Mouse (Mus musculus) bone marrow macrophage, adult 2 months (primary cell): ENCODE measurements around the gene Zfp473. TPM values are rescaled to one million over a fixed set of nuclear protein-coding genes. Genes with fewer than 3 reads are reported as not detected.

ENCODE experiments used
- H3K27ac ChIP-seq: 2 replicates; pipeline ENCODE4 v1.5.1; 2012; ENCODE audit warnings: low read depth, low read length; ENCODE audit not compliant: insufficient read depth
- H3K4me1 ChIP-seq: 2 replicates; pipeline ENCODE4 v1.6.1; 2012; ENCODE audit warnings: low read length; ENCODE audit not compliant: control insufficient read depth, insufficient read depth
- H3K4me3 ChIP-seq: 2 replicates; pipeline ENCODE4 v1.5.1; 2012; ENCODE audit warnings: mild to moderate bottlenecking, low read length, moderate library complexity; ENCODE audit not compliant: insufficient read depth
- CTCF ChIP-seq: IDR thresholded peaks from 2 replicates; pipeline ENCODE4 v1.5.1; 2012; ENCODE audit warnings: low read depth, mild to moderate bottlenecking, low read length, moderate library complexity
- POLR2A ChIP-seq: IDR thresholded peaks from 2 replicates; pipeline ENCODE4 v1.6.1; 2012; ENCODE audit warnings: mild to moderate bottlenecking, low read depth, low read length, borderline replicate concordance
- polyA plus RNA-seq: library from polyadenylated mRNA; stranded (reverse); fragments of >200 nt; gene quantifications from 2 replicates; pipeline ENCODE4 v1.2.4, GENCODE M21; 2012; ENCODE audit not compliant: missing spikeins, insufficient read depth, insufficient read length

The Zfp473 gene
- polyA plus RNA-seq, 1 experiment = 0.71 TPM

- TF ChIP-seq CTCF = no peak
- no peak for TF ChIP-seq POLR2A
- Histone ChIP-seq H3K4me1 (peaks cover 39% of the 10 kb centered on the region), H3K27ac (no peak overlapping the region), H3K4me3 (no peak overlapping the region)
Measured at GRCm38 (mm10) chr7:44757164-44757563, 6.3 kb upstream of the Zfp473 start.

- TF ChIP-seq CTCF (no peak), POLR2A (no peak)
- Histone ChIP-seq H3K4me3 (peak within 1 kb of the TSS; percentile 58), H3K4me1 (peaks cover 26% of the 10 kb centered on the region), H3K27ac (peak within 1 kb of the TSS; percentile 84)
Measured at GRCm38 (mm10) chr7:44748101-44749044, 2.5 kb downstream of the Zfp473 start, which contains the start of gene Vrk3. Gene Vrk3, plus strand, starts transcription at chr7:44748413.

GRCm38 (mm10) chr7:44747115-44747514, 3.7 kb downstream of the Zfp473 start:
- Histone ChIP-seq H3K4me1 (peaks cover 15% of the 10 kb centered on the region), H3K4me3 (peak overlapping the region; percentile 58; the same call in 1 of the 2 replicates), H3K27ac (no peak overlapping the region)
- no peak for TF ChIP-seq POLR2A
- TF ChIP-seq CTCF = no peak

- Histone ChIP-seq H3K27ac (no peak overlapping the region), H3K4me3 (peak overlapping the region; percentile 59), H3K4me1 (peaks cover 15% of the 10 kb centered on the region)
- TF ChIP-seq POLR2A = no peak
- TF ChIP-seq CTCF = peak; percentile 38; the same call in 1 of the 2 replicates
Measured at GRCm38 (mm10) chr7:44745076-44745475, 5.8 kb downstream of the Zfp473 start.

- Histone ChIP-seq H3K4me3 (no peak overlapping the region), H3K4me1 (peaks cover 11% of the 10 kb centered on the region), H3K27ac (no peak overlapping the region)
- TF ChIP-seq CTCF = no peak
- TF ChIP-seq POLR2A = no peak
Measured at GRCm38 (mm10) chr7:44744270-44744669, 6.6 kb downstream of the Zfp473 start.

GRCm38 (mm10) chr7:44741361-44741760, 9.5 kb downstream of the Zfp473 start:
- H3K4me1 ChIP-seq = peaks cover 8% of the 10 kb centered on the region
- H3K27ac ChIP-seq = no peak overlapping the region
- no peak overlapping the region for H3K4me3 ChIP-seq
- TF ChIP-seq POLR2A (no peak), CTCF (no peak)

- Histone ChIP-seq H3K4me1 (no peaks in the 10 kb centered on the region), H3K4me3 (no peak overlapping the region), H3K27ac (no peak overlapping the region)
- TF ChIP-seq POLR2A (no peak), CTCF (no peak)
Measured at GRCm38 (mm10) chr7:44733723-44734122, 17.1 kb downstream of the Zfp473 start.

GRCm38 (mm10) chr7:44728082-44728975, 22.5 kb downstream of the Zfp473 start:
- no peak overlapping the region for H3K27ac ChIP-seq
- TF ChIP-seq CTCF = no peak
- no peak for TF ChIP-seq POLR2A
- H3K4me1 ChIP-seq = no peaks in the 10 kb centered on the region
- no peak overlapping the region for H3K4me3 ChIP-seq

- Histone ChIP-seq H3K4me1 (peaks cover 2% of the 10 kb centered on the region), H3K4me3 (no peak overlapping the region), H3K27ac (no peak overlapping the region)
- no peak for TF ChIP-seq CTCF
- no peak for TF ChIP-seq POLR2A
Measured at GRCm38 (mm10) chr7:44727151-44727550, 23.7 kb downstream of the Zfp473 start.
